Comparison of ENCODE assay signal across 8 mouse cellular contexts in genomic region chr5:125404903-125405545, GRCm38 (mm10). TPM values are rescaled to one million over a fixed set of nuclear protein-coding genes. Genes with fewer than 3 reads are reported as not detected.
A peak's percentile ranks its signal among the peaks of the same experiment; 100 is the strongest.
DNase-seq lines count a peak whose midpoint lies in the region; ATAC-seq and TF ChIP-seq lines count a peak whose summit lies in the region.

No protein-coding gene starts in this region.

- ATAC-seq in granulocyte monocyte progenitor cell, adult 5-6 weeks (replicated peaks; ENCODE audit: poor library complexity, severe bottlenecking) = peak; percentile 28; the same call in 1 of the 2 replicates
- peak; percentile 15; the same call in 1 of the 2 replicates for ATAC-seq in intestine, postnatal 0 days
- ATAC-seq in limb, embryonic 15.5 days (ENCODE audit: insufficient number of reproducible peaks, low FRiP score, low TSS enrichment, low read depth) = 0 out of 2 replicates have a peak, but pooled peaks have one; percentile 20
- peak; percentile 28; the same call in 1 of the 2 replicates for ATAC-seq in midbrain, embryonic 15.5 days (replicated peaks)

- 2% methylated on average over 28 of the region's 28 CpGs for WGBS in embryonic facial prominence, embryonic 10.5 days
- WGBS in intestine, postnatal 0 days = under 1% methylated on average over 28 of the region's 28 CpGs
- WGBS in limb, embryonic 15.5 days = under 1% methylated on average over 28 of the region's 28 CpGs
- under 1% methylated on average over 28 of the region's 28 CpGs for WGBS in midbrain, embryonic 15.5 days

- no peaks in the 10 kb centered on the region for H3K9me3 ChIP-seq in embryonic facial prominence, embryonic 10.5 days
- H3K9me3 ChIP-seq in intestine, postnatal 0 days (ENCODE audit: control insufficient read depth) = no peaks in the 10 kb centered on the region
- no peaks in the 10 kb centered on the region for H3K9me3 ChIP-seq in limb, embryonic 15.5 days
- H3K9me3 ChIP-seq in midbrain, embryonic 15.5 days = no peaks in the 10 kb centered on the region

- peak overlapping the region; percentile 76 for H3K4me3 ChIP-seq in embryonic facial prominence, embryonic 10.5 days
- H3K4me3 ChIP-seq in intestine, postnatal 0 days (ENCODE audit: low read depth, low read length) = peak overlapping the region; percentile 59
- H3K4me3 ChIP-seq in limb, embryonic 15.5 days = peak overlapping the region; percentile 59
- H3K4me3 ChIP-seq in midbrain, embryonic 15.5 days = peak overlapping the region; percentile 53

- TF ChIP-seq CTCF in intestine, postnatal 0 days (IDR thresholded peaks at IDR 0.05; ENCODE audit: low read depth) = no peak

- peaks cover 38% of the 10 kb centered on the region for H3K4me1 ChIP-seq in embryonic facial prominence, embryonic 10.5 days
- no peaks in the 10 kb centered on the region for H3K4me1 ChIP-seq in intestine, postnatal 0 days (replicated peaks; ENCODE audit: control insufficient read depth, insufficient read depth, low read length)
- peaks cover 21% of the 10 kb centered on the region for H3K4me1 ChIP-seq in limb, embryonic 15.5 days
- peaks cover 19% of the 10 kb centered on the region for H3K4me1 ChIP-seq in midbrain, embryonic 15.5 days

- DNase-seq in spleen, adult 12 weeks (ENCODE audit: low spot score) = peak; percentile 54
- no peak for DNase-seq in spleen, adult 18-20 months
- peak; percentile 82 for DNase-seq in embryonic facial prominence, embryonic 10.5 days (ENCODE audit: low spot score)
- DNase-seq in spleen, postnatal 4 days (ENCODE audit: low spot score in 2 of 2) = peak; percentile 43 to 76

- H3K27me3 ChIP-seq in embryonic facial prominence, embryonic 10.5 days (replicated peaks; ENCODE audit: low read depth, poor library complexity, severe bottlenecking) = peaks cover 13% of the 10 kb centered on the region; the same call in 1 of the 2 replicates
- no peaks in the 10 kb centered on the region for H3K27me3 ChIP-seq in intestine, postnatal 0 days (replicated peaks; ENCODE audit: control insufficient read depth, insufficient read depth, low read length)
- no peaks in the 10 kb centered on the region for H3K27me3 ChIP-seq in limb, embryonic 15.5 days
- no peaks in the 10 kb centered on the region for H3K27me3 ChIP-seq in midbrain, embryonic 15.5 days (replicated peaks)

- H3K9ac ChIP-seq in intestine, postnatal 0 days (ENCODE audit: low read depth, low read length) = peak overlapping the region; percentile 58
- peak overlapping the region; percentile 48 for H3K9ac ChIP-seq in limb, embryonic 15.5 days
- peak overlapping the region; percentile 65 for H3K9ac ChIP-seq in midbrain, embryonic 15.5 days

- no peaks in the 10 kb centered on the region for H3K36me3 ChIP-seq in embryonic facial prominence, embryonic 10.5 days (replicated peaks)
- no peaks in the 10 kb centered on the region for H3K36me3 ChIP-seq in intestine, postnatal 0 days (ENCODE audit: control insufficient read depth, insufficient read depth)
- no peaks in the 10 kb centered on the region for H3K36me3 ChIP-seq in limb, embryonic 15.5 days
- H3K36me3 ChIP-seq in midbrain, embryonic 15.5 days (replicated peaks) = no peaks in the 10 kb centered on the region

- peak overlapping the region; percentile 79 for H3K27ac ChIP-seq in embryonic facial prominence, embryonic 10.5 days (replicated peaks)
- peak overlapping the region; percentile 83 for H3K27ac ChIP-seq in intestine, postnatal 0 days (ENCODE audit: low read depth, low read length)
- H3K27ac ChIP-seq in limb, embryonic 15.5 days = peak overlapping the region; percentile 91
- peak overlapping the region; percentile 91 for H3K27ac ChIP-seq in midbrain, embryonic 15.5 days

- H3K4me2 ChIP-seq in intestine, postnatal 0 days (replicated peaks; ENCODE audit: low read depth) = peak overlapping the region; percentile 83
- H3K4me2 ChIP-seq in limb, embryonic 15.5 days = peak overlapping the region; percentile 80
- peak overlapping the region; percentile 68 for H3K4me2 ChIP-seq in midbrain, embryonic 15.5 days

RNA-seq across cellular contexts. Expression of gene Ubc, which starts 15.0 kb away (rescaled TPM):
- 957 and 988 TPM in 2 replicates for polyA plus RNA-seq in embryonic facial prominence, embryonic 10.5 days (2016; fragmentation: Nextera tagmentation; extraction: Ambion mirVana)
- total RNA-seq in granulocyte monocyte progenitor cell, adult 5-6 weeks (2014; fragmentation: Nextera tagmentation) = 126 and 139 TPM in 2 replicates
- 236 and 280 TPM in 2 replicates for total RNA-seq in granulocyte monocyte progenitor cell, adult 5-6 weeks (2017)
- polyA plus RNA-seq in intestine, postnatal 0 days (2015; fragmentation: Nextera tagmentation; extraction: Ambion mirVana) = 345 and 371 TPM in 2 replicates
- polyA plus RNA-seq in limb, embryonic 15.5 days (2015; fragmentation: Nextera tagmentation; extraction: Ambion mirVana) = 1,133 and 1,236 TPM in 2 replicates
- polyA plus RNA-seq in midbrain, embryonic 15.5 days (2015; fragmentation: Nextera tagmentation; extraction: Ambion mirVana) = 1,496 and 1,513 TPM in 2 replicates

RNA-seq across cellular contexts. Expression of gene Gm10382, which starts 15.9 kb away (rescaled TPM):
- polyA plus RNA-seq in embryonic facial prominence, embryonic 10.5 days (2016; fragmentation: Nextera tagmentation; extraction: Ambion mirVana) = 0.53 and 0.60 TPM in 2 replicates
- total RNA-seq in granulocyte monocyte progenitor cell, adult 5-6 weeks (2014; fragmentation: Nextera tagmentation) = 0.96 TPM in 1 of 2 replicates, not detected in the other
- 0.26 TPM in 1 of 2 replicates, not detected in the other for total RNA-seq in granulocyte monocyte progenitor cell, adult 5-6 weeks (2017)
- polyA plus RNA-seq in intestine, postnatal 0 days (2015; fragmentation: Nextera tagmentation; extraction: Ambion mirVana) = 0.16 and 0.24 TPM in 2 replicates
- polyA plus RNA-seq in limb, embryonic 15.5 days (2015; fragmentation: Nextera tagmentation; extraction: Ambion mirVana) = 0.14 and 0.32 TPM in 2 replicates
- polyA plus RNA-seq in midbrain, embryonic 15.5 days (2015; fragmentation: Nextera tagmentation; extraction: Ambion mirVana) = 0.74 and 0.86 TPM in 2 replicates

RNA-seq across cellular contexts. Expression of gene Dhx37, which starts 28.9 kb away (rescaled TPM):
- polyA plus RNA-seq in embryonic facial prominence, embryonic 10.5 days (2016; fragmentation: Nextera tagmentation; extraction: Ambion mirVana) = 24.1 and 24.2 TPM in 2 replicates
- 16.8 and 25.8 TPM in 2 replicates for total RNA-seq in granulocyte monocyte progenitor cell, adult 5-6 weeks (2014; fragmentation: Nextera tagmentation)
- 53.0 and 56.7 TPM in 2 replicates for total RNA-seq in granulocyte monocyte progenitor cell, adult 5-6 weeks (2017)
- 2.5 and 3.2 TPM in 2 replicates for polyA plus RNA-seq in intestine, postnatal 0 days (2015; fragmentation: Nextera tagmentation; extraction: Ambion mirVana)
- 9.0 and 9.2 TPM in 2 replicates for polyA plus RNA-seq in limb, embryonic 15.5 days (2015; fragmentation: Nextera tagmentation; extraction: Ambion mirVana)
- polyA plus RNA-seq in midbrain, embryonic 15.5 days (2015; fragmentation: Nextera tagmentation; extraction: Ambion mirVana) = 14.2 and 14.8 TPM in 2 replicates

RNA-seq across cellular contexts. Expression of gene Bri3bp, which starts 36.3 kb away (rescaled TPM):
- 50.9 and 52.2 TPM in 2 replicates for polyA plus RNA-seq in embryonic facial prominence, embryonic 10.5 days (2016; fragmentation: Nextera tagmentation; extraction: Ambion mirVana)
- total RNA-seq in granulocyte monocyte progenitor cell, adult 5-6 weeks (2014; fragmentation: Nextera tagmentation) = 43.5 and 68.5 TPM in 2 replicates
- total RNA-seq in granulocyte monocyte progenitor cell, adult 5-6 weeks (2017) = 24.4 and 25.4 TPM in 2 replicates
- polyA plus RNA-seq in intestine, postnatal 0 days (2015; fragmentation: Nextera tagmentation; extraction: Ambion mirVana) = 35.7 and 42.8 TPM in 2 replicates
- 32.4 and 33.0 TPM in 2 replicates for polyA plus RNA-seq in limb, embryonic 15.5 days (2015; fragmentation: Nextera tagmentation; extraction: Ambion mirVana)
- polyA plus RNA-seq in midbrain, embryonic 15.5 days (2015; fragmentation: Nextera tagmentation; extraction: Ambion mirVana) = 36.4 and 37.9 TPM in 2 replicates

Comparison
In these comparisons a context has a peak if more than half of its experiments do, and no peak if none do; other contexts are left out.
1. DNase-seq: peak in spleen, adult 12 weeks (single experiment), embryonic facial prominence, embryonic 10.5 days (single experiment) and spleen, postnatal 4 days (2 of 2); none in spleen, adult 18-20 months (0 of 2).
2. Peak in every context shown above with its lines, with median percentiles within 50 percentile points of each other: H3K27ac ChIP-seq, H3K4me3 ChIP-seq, ATAC-seq, H3K4me2 ChIP-seq and H3K9ac ChIP-seq.